Mouse (Mus musculus): ENCODE results near the gene Afg1l.

- TF ChIP-seq CTCF (IDR thresholded peaks at IDR 0.05; ENCODE audit: control insufficient read depth, insufficient read depth, low read length) (no peak), POLR2A (IDR thresholded peaks at IDR 0.05; ENCODE audit: borderline replicate concordance, control insufficient read depth, low read depth, low read length) (no peak)
Observed at GRCm38 (mm10) chr10:42476774-42477475, 1.4 kb downstream of the Afg1l start.
